Mouse (Mus musculus): Measurements from ENCODE around the gene Wdr83os.

- TF ChIP-seq POLR2A (IDR thresholded peaks at IDR 0.05; ENCODE audit: borderline replicate concordance, insufficient read depth, low read length) (no peak), CTCF (IDR thresholded peaks at IDR 0.05; ENCODE audit: borderline replicate concordance, insufficient read depth, low read depth, low read length) (no peak)
These were observed 36.9 kb upstream of the Wdr83os start for GRCm38 (mm10) chr8:85043619-85044018.
